Mouse (Mus musculus) MEL (cell line): ENCODE results near the gene Tbxas1. TPM values are rescaled to one million over a fixed set of nuclear protein-coding genes. Genes with fewer than 3 reads are reported as not detected.

Experiments
- DNase-seq: peaks from one replicate; pipeline ENCODE4 v3.0.0; 2011; ENCODE audit warnings: low read depth, low spot score
- H3K27ac ChIP-seq: 2 replicates; pipeline ENCODE4 v1.5.1; 2012; ENCODE audit warnings: low read depth, mild to moderate bottlenecking, control low read depth, low read length, moderate library complexity; ENCODE audit not compliant: control insufficient read depth
- H3K27me3 ChIP-seq, 2 experiments: fragments of 150-350 bp in 1 of 2; sonication (generic) in 1 of 2; 2 replicates each; pipeline ENCODE4 v1.6.1; 2012; ENCODE audit warnings: low read length in 2 of 2, mild to moderate bottlenecking in 2 of 2, improper control_type of control experiment in 1 of 2, moderate library complexity in 1 of 2; ENCODE audit not compliant: insufficient read depth in 2 of 2, control insufficient read depth in 1 of 2
- H3K36me3 ChIP-seq, 2 experiments: 2 replicates each; pipeline ENCODE4 v1.6.1; 2012 to 2014; ENCODE audit warnings: low read length in 2 of 2, improper control_type of control experiment in 1 of 2, inconsistent platforms in 1 of 2, mild to moderate bottlenecking in 1 of 2; ENCODE audit not compliant: insufficient read depth in 2 of 2, control insufficient read depth in 1 of 2
- H3K4me1 ChIP-seq, 2 experiments: fragments of 150-350 bp in 1 of 2; sonication (generic) in 1 of 2; 2 replicates each; pipeline ENCODE4 v1.6.1; 2012; ENCODE audit warnings: low read length in 2 of 2, improper control_type of control experiment in 1 of 2, mild to moderate bottlenecking in 1 of 2; ENCODE audit not compliant: insufficient read depth in 2 of 2, control insufficient read depth in 1 of 2
- H3K4me3 ChIP-seq, 2 experiments: fragments of 150-350 bp in 1 of 2; sonication (generic) in 1 of 2; 2 replicates each; pipeline ENCODE4 v1.5.1; 2012; ENCODE audit warnings: low read depth in 2 of 2, low read length in 2 of 2, mild to moderate bottlenecking in 2 of 2, moderate library complexity in 2 of 2, control low read depth in 1 of 2, improper control_type of control experiment in 1 of 2; ENCODE audit not compliant: control insufficient read depth in 1 of 2, insufficient read depth in 1 of 2
- H3K79me2 ChIP-seq: 2 replicates; pipeline ENCODE4 v1.6.1; 2012; ENCODE audit warnings: mild to moderate bottlenecking, low read length, moderate library complexity; ENCODE audit not compliant: control insufficient read depth, poor library complexity, insufficient read depth
- H3K9ac ChIP-seq: 2 replicates; pipeline ENCODE4 v1.6.1; 2012; ENCODE audit warnings: low read depth, mild to moderate bottlenecking, control low read depth, low read length, moderate library complexity; ENCODE audit not compliant: control insufficient read depth, poor library complexity, severe bottlenecking
- H3K9me3 ChIP-seq: fragments of 150-350 bp; sonication (generic); replicated peaks from 2 replicates; pipeline ENCODE4 v1.6.1; 2012; ENCODE audit warnings: mild to moderate bottlenecking, low read length, improper control_type of control experiment, moderate library complexity; ENCODE audit not compliant: insufficient read depth
- CHD1 ChIP-seq: IDR thresholded peaks from 2 replicates; pipeline ENCODE4 v1.6.1; 2012; ENCODE audit warnings: low read depth, mild to moderate bottlenecking, inconsistent platforms, low read length, improper control_type of control experiment
- E2F4 ChIP-seq: IDR thresholded peaks from 2 replicates; pipeline ENCODE4 v1.6.1; 2011; ENCODE audit warnings: low read depth, low read length, improper control_type of control experiment, borderline replicate concordance
- ETS1 ChIP-seq: IDR thresholded peaks from 2 replicates; pipeline ENCODE4 v1.6.1; 2012; ENCODE audit warnings: low read depth, mild to moderate bottlenecking, inconsistent platforms, low read length, improper control_type of control experiment, moderate library complexity
- GABPA ChIP-seq: IDR thresholded peaks from 2 replicates; pipeline ENCODE4 v1.6.1; 2012; ENCODE audit warnings: low read depth, mild to moderate bottlenecking, inconsistent platforms, low read length, improper control_type of control experiment, moderate library complexity
- GATA1 ChIP-seq: IDR thresholded peaks from 2 replicates; pipeline ENCODE4 v1.6.1; 2011; ENCODE audit warnings: low read depth, low read length, improper control_type of control experiment
- KAT2A ChIP-seq: conservative IDR thresholded peaks from 2 replicates; pipeline ENCODE4 v1.6.1; 2012; ENCODE audit warnings: low read depth, low read length, improper control_type of control experiment, inconsistent platforms
- MAX ChIP-seq: IDR thresholded peaks from 2 replicates; pipeline ENCODE4 v1.6.1; 2011; ENCODE audit warnings: low read length, improper control_type of control experiment
- MAZ ChIP-seq: IDR thresholded peaks from 2 replicates; pipeline ENCODE4 v1.6.1; 2012; ENCODE audit warnings: low read depth, mild to moderate bottlenecking, inconsistent platforms, low read length, improper control_type of control experiment
- MXI1 ChIP-seq: IDR thresholded peaks from 2 replicates; pipeline ENCODE4 v1.6.1; 2011; ENCODE audit warnings: mild to moderate bottlenecking, low read depth, low read length, improper control_type of control experiment
- MYB ChIP-seq: IDR thresholded peaks from 2 replicates; pipeline ENCODE4 v1.6.1; 2011; ENCODE audit warnings: mild to moderate bottlenecking, low read depth, low read length, improper control_type of control experiment
- MYC ChIP-seq: IDR thresholded peaks from 2 replicates; pipeline ENCODE4 v1.6.1; 2011; ENCODE audit warnings: low read depth, mild to moderate bottlenecking, low read length, improper control_type of control experiment, moderate library complexity
- NRF1 ChIP-seq: IDR thresholded peaks from 2 replicates; pipeline ENCODE4 v1.6.1; 2014; ENCODE audit warnings: low read depth, mild to moderate bottlenecking, inconsistent platforms, low read length, improper control_type of control experiment, moderate library complexity; ENCODE audit not compliant: poor library complexity, insufficient read depth, severe bottlenecking
- POLR2AphosphoS5 ChIP-seq: IDR thresholded peaks from 2 replicates; pipeline ENCODE4 v1.6.1; 2012; ENCODE audit warnings: low read depth, borderline replicate concordance, mild to moderate bottlenecking, inconsistent platforms, low read length, moderate library complexity, mixed read lengths
- TBP ChIP-seq: IDR thresholded peaks from 2 replicates; pipeline ENCODE4 v1.8.0; 2011; ENCODE audit warnings: low read depth, low read length, improper control_type of control experiment
- TCF12 ChIP-seq: IDR thresholded peaks from 2 replicates; pipeline ENCODE4 v1.6.1; 2014; ENCODE audit warnings: low read depth, mild to moderate bottlenecking, inconsistent platforms, low read length, improper control_type of control experiment, moderate library complexity
- ZMIZ1 ChIP-seq: IDR thresholded peaks from 2 replicates; pipeline ENCODE4 v1.6.1; 2012; ENCODE audit warnings: low read depth, mild to moderate bottlenecking, inconsistent platforms, low read length, improper control_type of control experiment, moderate library complexity
- ZNF384 ChIP-seq: IDR thresholded peaks from 2 replicates; pipeline ENCODE4 v1.6.1; 2012; ENCODE audit warnings: low read depth, mild to moderate bottlenecking, inconsistent platforms, low read length, improper control_type of control experiment
- polyA plus RNA-seq, 2 experiments: library from polyadenylated mRNA; stranded (reverse) in 1 of 2; unstranded in 1 of 2; fragments of >175 nt in 1 of 2; fragments of >200 nt in 1 of 2; gene quantifications; 2 replicates each; pipeline versions ENCODE4 v1.2.1 to v1.2.4; 2012; ENCODE audit warnings: low replicate concordance in 2 of 2, low read depth in 1 of 2; ENCODE audit not compliant: insufficient read length in 2 of 2, insufficient read depth in 1 of 2, missing spikeins in 1 of 2
- total RNA-seq: library from RNA; depleted of rRNA; stranded (reverse); fragments of 300-350 nt; gene quantifications from 2 replicates; pipeline ENCODE4 v1.2.3, GENCODE M21; 2012

Gene Tbxas1
- total and polyA plus RNA-seq, 3 experiments, result 0.54 to 2.7 TPM; not detected in 1

DNA sequence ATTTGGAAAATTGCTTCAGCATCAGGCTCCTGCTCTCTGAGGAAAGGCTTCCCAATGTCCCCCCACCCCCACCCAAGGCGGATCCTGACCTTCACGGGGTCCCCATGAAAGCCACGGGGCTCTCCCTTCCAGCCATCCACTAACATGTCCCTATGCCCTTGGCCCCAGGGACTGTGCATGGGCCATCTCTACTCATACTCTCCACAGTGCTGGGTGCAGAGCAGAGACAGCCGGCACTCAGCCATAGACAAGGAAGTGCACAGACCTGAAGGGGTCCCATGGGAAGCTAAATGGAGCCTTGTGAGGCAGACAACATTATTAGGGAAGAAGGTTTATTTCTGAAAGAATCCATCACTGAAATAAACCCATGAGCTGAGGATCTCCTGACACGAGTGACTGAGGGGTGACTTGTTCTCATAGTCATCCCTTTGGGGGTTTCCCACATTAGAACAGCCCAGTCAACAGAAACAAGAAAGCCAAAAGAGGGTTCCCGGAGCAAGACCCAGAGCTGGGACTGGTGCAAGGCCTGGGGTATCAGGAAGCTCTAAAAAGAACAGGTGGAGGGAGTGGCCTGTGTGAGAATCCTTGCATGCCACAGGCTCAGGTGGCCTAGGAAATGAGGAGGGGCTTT lies 179.8 kb downstream of the Tbxas1 start:
- Histone ChIP-seq H3K4me3 (no peak overlapping the region), H3K4me1 (peaks cover 0 to 7% of the 10 kb centered on the region in 2 experiments; a peak in 2 of 4 replicates), H3K36me3 (peaks cover 0 to 8% of the 10 kb centered on the region in 2 experiments; a peak in 2 of 4 replicates), H3K79me2 (no peaks in the 10 kb centered on the region), H3K9ac (no peak overlapping the region), H3K9me3 (no peaks in the 10 kb centered on the region), H3K27ac (no peak overlapping the region), H3K27me3 (no peaks in the 10 kb centered on the region)
- no peak for DNase-seq
- TF ChIP-seq NRF1, result no peak
- TF ChIP-seq CHD1, result no peak
- no peak for TF ChIP-seq ZMIZ1
- no peak for TF ChIP-seq GABPA
- no peak for TF ChIP-seq GATA1
- TF ChIP-seq MAZ, result no peak
- no peak for TF ChIP-seq POLR2AphosphoS5
- no peak for TF ChIP-seq E2F4
- TF ChIP-seq ETS1, result no peak
- no peak for TF ChIP-seq ZNF384
- no peak for TF ChIP-seq MYB

DNA sequence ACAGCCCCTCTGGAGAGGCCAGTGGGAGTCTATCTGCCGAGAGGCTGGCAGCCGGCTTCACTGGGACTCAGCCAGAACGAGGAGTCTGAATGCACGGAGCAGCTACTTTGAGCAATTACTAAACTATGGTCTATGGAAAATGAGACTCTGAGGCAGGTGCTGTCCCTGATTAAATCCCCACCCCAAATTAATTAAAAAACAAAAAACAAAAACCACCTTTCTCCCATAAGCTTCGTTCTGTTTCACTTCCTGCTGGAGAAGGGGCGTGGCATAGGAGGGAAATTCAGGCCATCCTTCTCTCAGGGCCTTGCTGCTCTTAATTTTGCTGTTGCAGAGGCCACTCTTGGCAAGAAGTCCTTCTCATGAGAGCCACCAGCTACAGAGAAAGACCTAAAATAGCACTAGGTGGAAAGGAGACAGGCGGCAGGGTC lies 180.6 kb downstream of the Tbxas1 start:
- H3K36me3 ChIP-seq, result peaks cover 0 to 12% of the 10 kb centered on the region in 2 experiments; a peak in 2 of 4 replicates
- no peak for TF ChIP-seq GATA1
- TF ChIP-seq GABPA, result no peak
- no peak for TF ChIP-seq TBP
- TF ChIP-seq NRF1, result no peak
- TF ChIP-seq POLR2AphosphoS5, result no peak
- TF ChIP-seq MYC, result no peak
- no peak for TF ChIP-seq KAT2A
- TF ChIP-seq TCF12, result no peak
- no peak for TF ChIP-seq E2F4
- no peak for TF ChIP-seq MAX
- no peak for TF ChIP-seq MXI1
- TF ChIP-seq, all 39 proteins: peak for 0
- no peaks in the 10 kb centered on the region for H3K79me2 ChIP-seq
- DNase-seq, result no peak
- peaks cover 0 to 11% of the 10 kb centered on the region in 2 experiments; a peak in 2 of 4 replicates for H3K4me1 ChIP-seq
- H3K9me3 ChIP-seq, result no peaks in the 10 kb centered on the region
- no peak overlapping the region; a peak in 2 of 4 replicates for H3K4me3 ChIP-seq
- H3K27ac ChIP-seq, result no peak overlapping the region
- no peaks in the 10 kb centered on the region for H3K27me3 ChIP-seq
- H3K9ac ChIP-seq, result no peak overlapping the region
